Mouse (Mus musculus): ENCODE data around the gene Mia. TPM values are rescaled to one million over a fixed set of nuclear protein-coding genes. Genes with fewer than 3 reads are reported as not detected.
A peak's percentile ranks its signal among the peaks of the same experiment; 100 is the strongest.

Gene Mia
- polyA plus RNA-seq, 1 experiment: not detected

DNA sequence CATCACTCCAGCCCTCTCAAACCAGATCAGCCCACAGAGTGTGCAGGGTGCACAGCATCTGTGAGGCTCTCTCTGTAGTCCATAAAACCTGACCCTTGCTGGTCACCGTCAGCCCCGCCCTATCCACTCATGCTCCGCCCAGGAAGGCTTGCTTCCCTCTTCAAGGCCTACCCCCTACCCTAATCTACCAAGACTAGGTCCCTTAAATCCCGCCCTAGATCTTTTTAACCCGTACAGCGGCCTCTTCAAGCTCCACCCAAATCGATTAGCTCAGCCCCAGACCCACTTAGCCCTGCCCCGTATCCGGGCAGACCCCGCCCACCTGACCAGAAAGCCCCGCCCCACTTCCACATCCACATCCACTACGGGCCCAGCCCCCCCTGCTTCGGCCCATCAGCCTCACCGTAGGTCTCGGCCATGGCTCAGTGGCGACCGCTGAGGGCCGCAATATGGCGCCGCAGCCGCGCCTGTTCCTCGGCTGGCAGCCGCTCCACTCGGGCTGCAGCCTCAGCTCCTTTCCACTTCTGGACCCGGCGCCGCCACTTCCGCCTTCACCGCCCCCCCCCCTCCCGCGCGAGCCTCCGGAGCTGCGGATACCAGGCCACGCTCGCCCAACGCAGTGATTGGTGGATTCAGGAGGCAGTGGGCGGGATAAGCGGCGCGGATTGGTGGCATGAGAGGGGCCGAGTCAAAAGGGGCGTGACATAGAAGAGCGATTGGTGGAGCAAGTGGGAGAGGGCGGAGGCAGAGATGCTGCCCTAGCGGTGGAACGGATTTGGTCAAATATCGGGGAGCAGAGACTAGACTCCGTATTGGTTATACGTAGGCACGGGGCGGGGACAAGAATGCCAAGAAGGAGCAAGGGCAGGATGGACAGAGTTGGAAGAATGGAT lies 2.4 kb downstream of the Mia start, which contains the start of gene Rab4b:
Gene Rab4b, minus strand, starts transcription at position 573 of the 893 bp plus-strand sequence.
- Histone ChIP-seq H3K4me1 (ENCODE audit: control insufficient read depth, insufficient read depth, insufficient read length, low read length) (peaks cover 20% of the 10 kb centered on the region; the same call in 1 of the 2 replicates), H3K27me3 (ENCODE audit: control insufficient read depth, insufficient read depth, low read length) (no peaks in the 10 kb centered on the region), H3K36me3 (ENCODE audit: control insufficient read depth, insufficient read depth, low read length) (peaks cover 13% of the 10 kb centered on the region; the same call in 1 of the 2 replicates), H3K27ac (ENCODE audit: insufficient read depth, low read depth, low read length) (peak within 1 kb of the TSS; percentile 89), H3K4me3 (ENCODE audit: low read depth, low read length) (peak within 1 kb of the TSS; percentile 77)
- TF ChIP-seq CTCF (IDR thresholded peaks at IDR 0.05; ENCODE audit: extremely low read depth, insufficient read length, insufficient replicate concordance, low read depth, low read length) (peak; percentile 55; the same call in 1 of the 2 replicates), POLR2A (IDR thresholded peaks at IDR 0.05; ENCODE audit: low read depth, low read length) (no peak; the same call in 1 of the 2 replicates)
- WGBS: under 1% methylated on average over 52 of the region's 53 CpGs

DNA sequence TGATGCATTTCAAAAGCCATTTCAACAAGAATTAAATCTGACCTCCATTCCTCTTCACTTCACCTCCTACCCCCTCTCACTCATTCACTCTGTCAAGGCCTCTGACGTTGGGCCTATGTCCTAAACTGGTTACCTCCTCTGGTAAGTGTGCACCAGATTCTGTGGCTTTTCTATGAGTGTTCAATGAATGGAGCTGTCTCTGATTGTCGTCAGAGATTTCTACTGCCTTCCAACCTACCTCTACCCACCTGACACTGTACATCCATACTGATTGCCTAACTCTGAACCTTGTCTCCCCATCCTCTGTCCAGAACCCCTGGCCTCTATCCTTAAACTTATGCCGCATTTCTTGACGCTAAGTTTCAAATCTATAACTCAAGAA lies 3.0 kb downstream of the Mia start:
- Histone ChIP-seq H3K4me1 (ENCODE audit: control insufficient read depth, insufficient read depth, insufficient read length, low read length) (peaks cover 20% of the 10 kb centered on the region; the same call in 1 of the 2 replicates), H3K4me3 (ENCODE audit: low read depth, low read length) (peak overlapping the region; percentile 77), H3K27me3 (ENCODE audit: control insufficient read depth, insufficient read depth, low read length) (no peaks in the 10 kb centered on the region), H3K27ac (ENCODE audit: insufficient read depth, low read depth, low read length) (peak overlapping the region; percentile 89), H3K36me3 (ENCODE audit: control insufficient read depth, insufficient read depth, low read length) (peaks cover 19% of the 10 kb centered on the region)
- TF ChIP-seq CTCF (IDR thresholded peaks at IDR 0.05; ENCODE audit: extremely low read depth, insufficient read length, insufficient replicate concordance, low read depth, low read length) (no peak), POLR2A (IDR thresholded peaks at IDR 0.05; ENCODE audit: low read depth, low read length) (no peak)
- WGBS: 15% methylated on average over 4 of the region's 4 CpGs

DNA sequence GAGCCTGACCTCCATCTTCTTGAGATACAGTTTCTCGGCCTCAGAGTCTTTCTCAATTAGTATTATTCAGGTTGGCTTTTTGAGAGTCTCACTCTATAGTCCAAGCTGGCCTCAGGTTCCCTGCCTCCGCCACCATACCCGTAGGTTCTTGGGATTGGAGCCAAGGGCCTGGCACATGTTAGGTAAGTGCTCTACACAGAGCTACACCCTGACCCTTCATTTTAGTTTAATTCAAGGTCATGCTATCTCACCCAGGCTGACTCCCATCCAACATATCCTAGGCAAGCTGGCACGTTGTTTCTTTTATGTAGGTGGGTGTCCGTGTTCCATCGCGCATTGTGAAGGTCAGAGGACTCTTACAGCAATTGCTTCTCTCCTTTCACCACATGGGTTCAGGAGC lies 6.1 kb downstream of the Mia start:
- H3K27ac ChIP-seq (ENCODE audit: insufficient read depth, low read depth, low read length): no peak overlapping the region
- no peak for TF ChIP-seq POLR2A (IDR thresholded peaks at IDR 0.05; ENCODE audit: low read depth, low read length)
- no peak for TF ChIP-seq CTCF (IDR thresholded peaks at IDR 0.05; ENCODE audit: extremely low read depth, insufficient read length, insufficient replicate concordance, low read depth, low read length)
- peaks cover 12% of the 10 kb centered on the region; the same call in 1 of the 2 replicates for H3K4me1 ChIP-seq (ENCODE audit: control insufficient read depth, insufficient read depth, insufficient read length, low read length)
- WGBS: 88% methylated on average over 7 of the region's 7 CpGs
- H3K27me3 ChIP-seq (ENCODE audit: control insufficient read depth, insufficient read depth, low read length): no peaks in the 10 kb centered on the region
- peaks cover 31% of the 10 kb centered on the region for H3K36me3 ChIP-seq (ENCODE audit: control insufficient read depth, insufficient read depth, low read length)
- H3K4me3 ChIP-seq (ENCODE audit: low read depth, low read length): no peak overlapping the region

DNA sequence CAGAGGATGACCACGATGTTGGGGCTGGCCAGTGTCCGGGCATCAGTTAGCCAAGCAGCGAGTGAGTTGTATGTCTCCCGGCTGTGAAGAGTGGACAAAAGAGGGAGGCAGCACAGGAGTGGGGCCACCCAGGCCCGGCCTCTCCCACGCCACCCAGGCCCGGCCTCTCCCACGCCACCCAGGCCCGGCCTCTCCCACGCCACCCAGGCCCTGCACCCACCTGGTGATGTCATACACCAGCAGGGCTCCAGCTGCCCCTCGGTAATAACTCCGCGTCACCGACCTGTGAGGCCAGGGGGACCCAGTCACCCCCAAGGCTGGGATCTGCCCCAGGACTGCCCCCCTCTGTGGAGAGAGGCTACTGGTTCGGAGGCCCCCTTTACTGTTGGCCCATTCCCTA lies 6.5 kb downstream of the Mia start:
- WGBS: 91% methylated on average over 15 of the region's 15 CpGs

DNA sequence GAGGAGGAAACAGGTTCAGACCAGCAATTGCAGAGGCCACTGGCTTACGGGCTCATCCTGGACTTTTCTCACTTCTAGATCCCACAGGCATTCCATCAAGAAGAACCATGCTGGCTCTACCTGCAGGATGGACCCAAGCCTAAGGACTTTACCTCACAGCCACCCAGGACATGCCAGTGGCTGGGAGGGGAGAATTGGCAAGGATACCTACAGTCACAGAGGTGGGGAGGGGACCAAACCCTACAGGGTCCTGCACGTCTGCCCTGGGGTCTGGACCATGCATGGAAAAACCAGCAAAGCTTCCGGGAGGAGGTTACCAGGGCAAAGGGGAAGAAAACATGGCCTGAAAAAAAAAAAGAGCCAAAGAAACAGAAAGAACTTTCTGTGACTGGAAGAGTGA lies 10.0 kb downstream of the Mia start:
- H3K27ac ChIP-seq (ENCODE audit: insufficient read depth, low read depth, low read length): no peak overlapping the region
- TF ChIP-seq POLR2A (IDR thresholded peaks at IDR 0.05; ENCODE audit: low read depth, low read length) (no peak), CTCF (IDR thresholded peaks at IDR 0.05; ENCODE audit: extremely low read depth, insufficient read length, insufficient replicate concordance, low read depth, low read length) (no peak)
- WGBS: 86% methylated on average over 3 of the region's 3 CpGs
- peaks cover 6% of the 10 kb centered on the region; the same call in 1 of the 2 replicates for H3K4me1 ChIP-seq (ENCODE audit: control insufficient read depth, insufficient read depth, insufficient read length, low read length)
- peaks cover 31% of the 10 kb centered on the region for H3K36me3 ChIP-seq (ENCODE audit: control insufficient read depth, insufficient read depth, low read length)
- no peaks in the 10 kb centered on the region for H3K27me3 ChIP-seq (ENCODE audit: control insufficient read depth, insufficient read depth, low read length)
- no peak overlapping the region for H3K4me3 ChIP-seq (ENCODE audit: low read depth, low read length)

More for the DNA sequence above, 6.5 kb downstream of the Mia start:
- H3K36me3 ChIP-seq (ENCODE audit: control insufficient read depth, insufficient read depth, low read length): peaks cover 31% of the 10 kb centered on the region
- H3K4me3 ChIP-seq (ENCODE audit: low read depth, low read length): no peak overlapping the region
- H3K27me3 ChIP-seq (ENCODE audit: control insufficient read depth, insufficient read depth, low read length): no peaks in the 10 kb centered on the region
- H3K27ac ChIP-seq (ENCODE audit: insufficient read depth, low read depth, low read length): no peak overlapping the region
- no peak for TF ChIP-seq POLR2A (IDR thresholded peaks at IDR 0.05; ENCODE audit: low read depth, low read length)
- TF ChIP-seq CTCF (IDR thresholded peaks at IDR 0.05; ENCODE audit: extremely low read depth, insufficient read length, insufficient replicate concordance, low read depth, low read length): no peak
- peaks cover 8% of the 10 kb centered on the region; the same call in 1 of the 2 replicates for H3K4me1 ChIP-seq (ENCODE audit: control insufficient read depth, insufficient read depth, insufficient read length, low read length)

DNA sequence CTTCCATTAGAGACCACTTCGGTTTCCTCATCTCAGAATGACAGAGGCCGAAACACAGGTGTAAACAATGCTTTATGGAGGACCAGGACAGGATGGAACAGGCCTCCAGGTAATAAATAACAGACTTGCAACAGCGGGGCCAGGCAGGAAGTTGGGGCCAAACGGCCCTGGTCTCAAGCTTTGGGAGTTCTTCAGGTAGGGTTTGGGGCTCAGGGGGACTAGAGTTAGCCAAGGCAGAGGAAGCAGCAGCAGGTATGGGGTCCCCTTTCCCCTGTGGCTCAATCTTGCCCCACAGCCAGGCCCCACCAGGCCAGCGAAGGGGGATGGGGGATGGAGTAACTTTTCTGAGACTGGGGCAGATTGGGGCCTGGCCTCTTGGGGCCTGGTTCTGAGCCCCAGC lies 12.6 kb downstream of the Mia start:
- TF ChIP-seq CTCF (IDR thresholded peaks at IDR 0.05; ENCODE audit: extremely low read depth, insufficient read length, insufficient replicate concordance, low read depth, low read length) (no peak), POLR2A (IDR thresholded peaks at IDR 0.05; ENCODE audit: low read depth, low read length) (no peak)
- WGBS: 88% methylated on average over 5 of the region's 5 CpGs
- H3K36me3 ChIP-seq (ENCODE audit: control insufficient read depth, insufficient read depth, low read length): peaks cover 17% of the 10 kb centered on the region
- peak overlapping the region; percentile 95; the same call in 1 of the 2 replicates for H3K27ac ChIP-seq (ENCODE audit: insufficient read depth, low read depth, low read length)
- H3K4me1 ChIP-seq (ENCODE audit: control insufficient read depth, insufficient read depth, insufficient read length, low read length): peaks cover 22% of the 10 kb centered on the region
- H3K4me3 ChIP-seq (ENCODE audit: low read depth, low read length): no peak overlapping the region
- H3K27me3 ChIP-seq (ENCODE audit: control insufficient read depth, insufficient read depth, low read length): no peaks in the 10 kb centered on the region

DNA sequence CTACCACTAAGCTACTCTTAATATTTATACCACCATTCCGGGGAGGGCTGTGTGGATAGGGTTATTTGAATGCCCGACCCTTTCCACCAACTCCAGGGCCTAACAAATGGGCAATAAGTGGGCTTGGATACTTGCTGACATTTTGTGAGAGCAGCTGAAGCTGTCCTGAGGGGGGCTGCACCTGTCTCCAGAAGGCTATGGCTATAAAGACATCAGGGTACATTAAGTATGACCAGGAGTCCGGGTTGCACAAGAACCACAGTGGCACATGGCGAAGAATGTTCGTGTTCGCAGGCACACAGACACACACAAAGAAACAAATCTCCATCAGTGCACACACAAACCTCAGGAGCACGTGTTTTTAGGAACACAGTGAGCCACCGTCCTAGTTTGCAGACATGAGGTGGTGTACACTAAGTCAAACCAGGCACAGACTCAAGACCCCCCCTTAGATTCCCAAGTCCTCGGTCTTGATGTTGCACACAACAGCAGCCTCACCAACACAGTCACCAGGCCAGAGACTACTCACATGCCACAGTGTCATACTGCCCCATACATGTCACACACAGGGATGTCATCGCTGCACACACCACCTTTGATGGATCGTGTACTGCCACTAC lies 13.4 kb downstream of the Mia start:
- H3K36me3 ChIP-seq (ENCODE audit: control insufficient read depth, insufficient read depth, low read length): peaks cover 10% of the 10 kb centered on the region
- peaks cover 28% of the 10 kb centered on the region for H3K4me1 ChIP-seq (ENCODE audit: control insufficient read depth, insufficient read depth, insufficient read length, low read length)
- H3K27me3 ChIP-seq (ENCODE audit: control insufficient read depth, insufficient read depth, low read length): no peaks in the 10 kb centered on the region
- TF ChIP-seq POLR2A (IDR thresholded peaks at IDR 0.05; ENCODE audit: low read depth, low read length) (no peak), CTCF (IDR thresholded peaks at IDR 0.05; ENCODE audit: extremely low read depth, insufficient read length, insufficient replicate concordance, low read depth, low read length) (no peak)
- WGBS: 64% methylated on average over 11 of the region's 11 CpGs
- H3K27ac ChIP-seq (ENCODE audit: insufficient read depth, low read depth, low read length): peak overlapping the region; percentile 95
- H3K4me3 ChIP-seq (ENCODE audit: low read depth, low read length): peak overlapping the region; percentile 81
